Mouse (Mus musculus) natural killer cell, adult 2 months (primary cell): Measurements from ENCODE around the gene Sesn1.

Experiments used
- DNase-seq, 2 experiments: peaks; one replicate each; pipeline ENCODE4 v3.0.0; 2022; ENCODE audit warnings: low spot score in 2 of 2

The Sesn1 gene

GRCm38 (mm10) chr10:41867956-41868355, 58.2 kb downstream of the Sesn1 start:
- no peak for DNase-seq

GRCm38 (mm10) chr10:41870101-41870500, 60.4 kb downstream of the Sesn1 start:
- DNase-seq = no peak

- no peak for DNase-seq
These were observed 61.8 kb downstream of the Sesn1 start for GRCm38 (mm10) chr10:41871564-41871963.

GRCm38 (mm10) chr10:41875624-41876023, 65.9 kb downstream of the Sesn1 start:
- no peak for DNase-seq

GRCm38 (mm10) chr10:41878344-41878743, 68.6 kb downstream of the Sesn1 start:
- no peak for DNase-seq

- no peak for DNase-seq
These were observed 69.9 kb downstream of the Sesn1 start for GRCm38 (mm10) chr10:41879675-41880074.

- DNase-seq = no peak
These were observed 70.5 kb downstream of the Sesn1 start for GRCm38 (mm10) chr10:41880206-41880605.

GRCm38 (mm10) chr10:41880777-41881176, 71.0 kb downstream of the Sesn1 start:
- no peak for DNase-seq

- no peak for DNase-seq
These were observed 71.7 kb downstream of the Sesn1 start for GRCm38 (mm10) chr10:41881438-41881837.

GRCm38 (mm10) chr10:41883741-41884575, 74.2 kb downstream of the Sesn1 start:
- no peak for DNase-seq

GRCm38 (mm10) chr10:41887080-41887821, 77.5 kb downstream of the Sesn1 start:
- DNase-seq = peak; percentile 85 to 90

- DNase-seq = peak in 1 of 2 experiments; percentile 25
These were observed 78.7 kb downstream of the Sesn1 start for GRCm38 (mm10) chr10:41888365-41888941.

GRCm38 (mm10) chr10:41889566-41889965, 79.8 kb downstream of the Sesn1 start:
- DNase-seq = no peak

- DNase-seq = no peak
These were observed 80.8 kb downstream of the Sesn1 start for GRCm38 (mm10) chr10:41890537-41890936.

GRCm38 (mm10) chr10:41891312-41891711, 81.6 kb downstream of the Sesn1 start:
- peak in 1 of 2 experiments; percentile 11 for DNase-seq

GRCm38 (mm10) chr10:41893433-41894411, 84.0 kb downstream of the Sesn1 start:
- peak in 1 of 2 experiments; percentile 58 for DNase-seq

- DNase-seq = no peak
These were observed 86.7 kb downstream of the Sesn1 start for GRCm38 (mm10) chr10:41896425-41896824.

GRCm38 (mm10) chr10:41896865-41897264, 87.1 kb downstream of the Sesn1 start:
- DNase-seq = no peak

- no peak for DNase-seq
These were observed 91.7 kb downstream of the Sesn1 start for GRCm38 (mm10) chr10:41901456-41901855.

- DNase-seq = no peak
These were observed 92.1 kb downstream of the Sesn1 start for GRCm38 (mm10) chr10:41901864-41902263.

GRCm38 (mm10) chr10:41907473-41907872, 97.7 kb downstream of the Sesn1 start:
- DNase-seq = no peak
